Mouse (Mus musculus) left cerebral cortex, postnatal 4 days (tissue): Measurements from ENCODE around the gene Gm17542. TPM values are rescaled to one million over a fixed set of nuclear protein-coding genes. Genes with fewer than 3 reads are reported as not detected.
"Not testable (repeated sequence)": the region's sequence is repeated elsewhere in the genome, so short reads cannot be mapped to it uniquely, and the experiment has no call there.

Source experiments
- DNase-seq: peaks from one replicate; pipeline ENCODE4 v3.0.0-alpha.2; 2022
- intact Hi-C: fragments of 180-260 bp; cut with DNase I; formaldehyde crosslinking; loops from one replicate; pipeline ENCODE4 v1.15.1; 2025
- total RNA-seq, 2 experiments: library from RNA; stranded (reverse); gene quantifications; 2 replicates each; pipeline ENCODE4 v1.2.3; 2021

Gene Gm17542
- total RNA-seq: not detected

- DNase-seq: not testable (repeated sequence)
Measured at GRCm38 (mm10) chr10:58718110-58718509, at the start of gene Gm17542. TSS of gene Gm17542 (minus strand) at chr10:58718210.

GRCm38 (mm10) chr10:58739779-58740178 lies 21.8 kb upstream of the Gm17542 start:
- DNase-seq: no peak

More at GRCm38 (mm10) chr10:58718110-58718509, at the start of gene Gm17542:
- intact Hi-C loops: not testable (repeated sequence)

GRCm38 (mm10) chr10:58738152-58738551 lies 20.1 kb upstream of the Gm17542 start:
- intact Hi-C loops: no loop called here
- no peak for DNase-seq

More at GRCm38 (mm10) chr10:58739779-58740178, 21.8 kb upstream of the Gm17542 start:
- intact Hi-C loops: no loop called here

- intact Hi-C loops: no loop called here
- no peak for DNase-seq
Measured at GRCm38 (mm10) chr10:58714789-58715148, 3.2 kb downstream of the Gm17542 start.

GRCm38 (mm10) chr10:58713855-58714788 lies 3.9 kb downstream of the Gm17542 start:
- no peak for DNase-seq
- intact Hi-C loops: no loop called here

- intact Hi-C loops: no loop called here
- DNase-seq: no peak
Measured at GRCm38 (mm10) chr10:58713225-58713624, 4.8 kb downstream of the Gm17542 start.

GRCm38 (mm10) chr10:58709021-58709420 lies 9.0 kb downstream of the Gm17542 start:
- intact Hi-C loops: loop anchor here (10.0 kb wide), 1 partner anchor 76 kb away; no protein-coding TSS in a partner anchor

GRCm38 (mm10) chr10:58700578-58700977 lies 17.4 kb downstream of the Gm17542 start:
- intact Hi-C loops: loop anchor here (10.0 kb wide), 1 partner anchor 84 kb away; no protein-coding TSS in a partner anchor
- no peak for DNase-seq

More at GRCm38 (mm10) chr10:58709021-58709420, 9.0 kb downstream of the Gm17542 start:
- no peak for DNase-seq

DNA sequence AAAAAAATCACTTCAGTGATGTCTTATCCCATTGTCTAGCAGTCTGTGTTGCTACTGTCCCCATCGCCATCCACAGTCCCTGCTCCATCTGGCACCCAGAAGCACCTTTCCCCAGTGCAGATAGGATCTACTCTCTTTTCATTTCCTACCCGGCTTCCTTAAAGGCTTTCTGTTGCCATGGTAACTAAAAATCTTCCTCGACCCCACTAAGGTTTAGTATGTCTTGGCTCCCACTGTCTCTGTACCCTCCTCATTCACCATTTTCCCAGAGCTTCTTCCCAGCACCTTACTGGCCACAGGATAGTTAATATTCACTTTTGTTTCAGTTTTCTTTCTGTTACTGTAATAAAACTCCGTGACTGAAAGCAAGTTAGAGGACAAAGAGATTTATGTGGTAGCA lies 17.9 kb downstream of the Gm17542 start:
- no peak for DNase-seq
- intact Hi-C loops: loop anchor here (10.0 kb wide), 1 partner anchor 85 kb away; no protein-coding TSS in a partner anchor

- DNase-seq: no peak
- intact Hi-C loops: no loop called here
Measured at GRCm38 (mm10) chr10:58698955-58699354, 19.1 kb downstream of the Gm17542 start.

- intact Hi-C loops: no loop called here
- no peak for DNase-seq
Measured at GRCm38 (mm10) chr10:58691051-58691450, 27.0 kb downstream of the Gm17542 start.

DNA sequence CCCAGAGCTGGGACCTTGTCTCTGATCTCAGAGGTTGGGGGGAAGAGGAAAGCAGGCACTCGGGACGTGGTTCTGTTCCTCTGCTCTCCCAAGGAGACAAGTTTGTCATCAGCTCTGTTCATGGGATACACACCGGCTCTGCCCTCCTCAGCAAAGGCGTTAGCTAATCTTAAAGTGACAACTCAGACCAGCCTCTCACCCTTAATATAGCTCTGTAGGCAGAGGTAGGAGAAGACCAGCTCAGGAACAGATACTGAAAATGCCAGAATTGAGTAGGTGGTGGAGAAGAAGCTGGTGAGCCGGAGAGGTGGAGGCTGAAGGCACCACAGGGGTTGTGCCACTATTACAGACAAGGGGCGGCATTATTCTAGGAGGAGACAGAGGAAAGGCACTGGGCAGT lies 38.7 kb downstream of the Gm17542 start:
- DNase-seq: no peak
- intact Hi-C loops: no loop called here

GRCm38 (mm10) chr10:58675533-58675932 lies 42.5 kb downstream of the Gm17542 start, which contains the start of gene Edar:
TSS of gene Edar (minus strand) at chr10:58675654.
- intact Hi-C loops: no loop called here
- peak; percentile 85 for DNase-seq

GRCm38 (mm10) chr10:58673278-58674061 lies 44.5 kb downstream of the Gm17542 start:
- peak; percentile 90 for DNase-seq
- intact Hi-C loops: no loop called here

DNA sequence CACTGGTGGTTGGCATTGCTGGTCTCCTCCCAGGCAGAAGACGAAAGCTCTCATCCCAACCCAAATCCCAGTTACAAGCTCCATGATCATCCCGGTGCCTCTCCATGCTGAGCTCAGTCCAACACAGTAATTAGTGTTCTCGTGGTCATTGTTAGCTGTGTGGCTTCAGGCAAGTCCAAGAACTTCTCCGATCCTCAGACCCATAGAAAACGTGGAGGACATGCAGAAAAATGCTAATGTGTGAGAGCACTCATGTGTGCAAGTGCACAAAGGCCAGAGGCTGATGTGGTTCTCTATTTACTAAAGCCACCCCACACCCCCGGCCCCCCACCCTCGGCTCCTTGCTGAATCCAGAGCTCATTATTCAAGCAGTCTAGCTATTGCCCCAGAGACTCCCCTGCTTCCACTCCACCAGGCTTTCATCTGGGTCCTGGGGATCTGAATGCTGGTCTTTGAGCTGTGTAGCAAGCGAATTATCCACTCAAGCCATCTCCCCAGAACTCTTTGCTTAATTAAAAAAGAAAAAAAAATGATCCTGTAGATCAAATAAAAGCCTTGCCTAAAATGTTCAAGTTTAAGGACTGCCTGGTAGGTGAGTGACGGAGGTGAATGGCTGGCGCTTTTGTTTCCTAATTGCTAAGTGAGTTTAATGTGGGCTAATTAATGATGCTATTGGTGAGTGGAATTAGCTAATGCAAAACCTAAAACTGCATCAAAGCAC lies 45.3 kb downstream of the Gm17542 start:
- DNase-seq: no peak

GRCm38 (mm10) chr10:58663868-58664267 lies 54.1 kb downstream of the Gm17542 start:
- intact Hi-C loops: no loop called here
- peak; percentile 63 for DNase-seq

More for the DNA sequence above, 45.3 kb downstream of the Gm17542 start:
- intact Hi-C loops: no loop called here
